Mouse (Mus musculus) forebrain, postnatal 0 days (tissue): ENCODE results near the gene Aoah. TPM values are rescaled to one million over a fixed set of nuclear protein-coding genes. Genes with fewer than 3 reads are reported as not detected.

Experiments
- ATAC-seq: fragments of 200-750 bp; cut with Nextera tagmentation; 2 replicates; pipeline ENCODE4 v1.8.0; 2017; ENCODE audit warnings: mild to moderate bottlenecking, moderate library complexity
- DNase-seq: peaks from one replicate; pipeline ENCODE4 v3.0.0-alpha.2; 2015
- H3K27ac ChIP-seq: fragments of 300-500 bp; sonication (generic); 2 replicates; pipeline ENCODE4 v1.5.1; 2014; ENCODE audit warnings: low read depth, mild to moderate bottlenecking, antibody characterized with exemption, low read length, moderate library complexity, mixed read lengths
- H3K27me3 ChIP-seq: fragments of 300-500 bp; sonication (generic); 2 replicates; pipeline ENCODE4 v1.6.1; 2014; ENCODE audit warnings: mild to moderate bottlenecking, low read length, mixed read lengths; ENCODE audit not compliant: insufficient read depth
- H3K36me3 ChIP-seq: fragments of 300-500 bp; sonication (generic); 2 replicates; pipeline ENCODE4 v1.6.1; 2014; ENCODE audit warnings: mild to moderate bottlenecking, moderate library complexity; ENCODE audit not compliant: insufficient read depth
- H3K4me1 ChIP-seq: fragments of 300-500 bp; sonication (generic); 2 replicates; pipeline ENCODE4 v1.6.1; 2014; ENCODE audit warnings: antibody characterized with exemption; ENCODE audit not compliant: insufficient read depth
- H3K4me2 ChIP-seq: fragments of 300-500 bp; sonication (generic); 2 replicates; pipeline ENCODE4 v1.6.1; 2014; ENCODE audit warnings: low read depth, mild to moderate bottlenecking, moderate library complexity
- H3K4me3 ChIP-seq: fragments of 300-500 bp; sonication (generic); 2 replicates; pipeline ENCODE4 v1.5.1; 2014; ENCODE audit warnings: low read depth, low read length, mixed read lengths
- H3K9ac ChIP-seq: fragments of 300-500 bp; sonication (generic); 2 replicates; pipeline ENCODE4 v1.6.1; 2014; ENCODE audit warnings: mild to moderate bottlenecking
- H3K9me3 ChIP-seq: fragments of 300-500 bp; sonication (generic); 2 replicates; pipeline ENCODE4 v1.6.1; 2016; ENCODE audit warnings: low read length
- CTCF ChIP-seq: sonication (generic); IDR thresholded peaks from 2 replicates; pipeline ENCODE4 v1.5.1; 2016; ENCODE audit warnings: antibody characterized with exemption, control low read depth, low read depth
- whole genome bisulfite sequencing: fragments of 180-500 bp; shearing (Covaris S2); extraction: QIAGEN DNeasy Blood & Tissue Kit; methylation state at CpG from one replicate; pipeline ENCODE4 v1.1.7; 2014; 5-methylcytosine and 5-hydroxymethylcytosine counted together
- polyA plus RNA-seq: library from polyadenylated mRNA; unstranded; fragments of >200 nt; fragmentation: Nextera tagmentation; extraction: Ambion mirVana; gene quantifications from 2 replicates; pipeline ENCODE4 v1.2.1, GENCODE M21; 2015
- total RNA-seq: library from RNA; depleted of rRNA; stranded (reverse); fragments of >200 nt; gene quantifications from 2 replicates; pipeline ENCODE4 v1.2.3, GENCODE M21; 2014

Gene Aoah
- total and polyA plus RNA-seq, 2 experiments from 2014 or later: 0.51 to 0.86 TPM

DNA sequence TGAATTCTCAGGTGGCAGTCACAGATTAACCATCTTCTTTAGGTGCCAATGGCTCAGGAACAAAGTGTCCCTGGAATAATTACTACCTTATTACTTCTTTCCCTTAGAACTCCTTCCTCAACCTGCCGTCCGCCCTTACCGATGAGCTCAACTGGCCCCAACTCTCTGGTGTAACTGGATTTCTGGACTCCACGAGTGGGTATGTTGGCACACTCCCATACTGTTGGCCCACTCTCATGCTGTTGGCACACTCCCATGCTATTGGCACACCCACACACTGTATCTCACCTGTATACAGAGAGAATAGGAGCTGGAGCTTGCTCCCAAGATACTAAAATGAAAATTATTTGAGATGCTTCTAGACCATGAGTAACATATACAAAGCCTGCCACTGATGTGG lies 147.8 kb downstream of the Aoah start:
- no peaks in the 10 kb centered on the region for H3K27me3 ChIP-seq
- no peak for ATAC-seq
- 90% methylated on average over 4 of the region's 4 CpGs for whole genome bisulfite sequencing

DNA sequence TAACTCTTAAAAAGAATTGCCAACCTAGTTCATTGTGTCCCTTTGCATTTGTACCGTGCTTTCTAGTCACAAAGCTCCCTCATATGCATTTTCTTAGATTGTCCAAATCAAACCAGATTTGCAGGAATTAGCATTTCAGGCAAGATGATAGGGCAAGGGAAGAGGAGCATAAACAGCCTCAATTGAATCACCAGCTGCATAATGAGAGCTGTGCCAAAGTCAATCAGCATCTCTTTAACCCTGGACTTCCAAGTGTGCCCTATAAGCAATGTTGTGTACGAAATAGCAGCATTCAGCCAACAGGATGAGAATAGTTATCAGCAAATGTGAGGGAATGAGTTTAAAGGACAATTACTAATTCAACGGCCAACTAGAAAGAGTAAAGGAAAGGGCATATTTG lies 169.2 kb downstream of the Aoah start:
- H3K9me3 ChIP-seq: no peaks in the 10 kb centered on the region
- H3K27me3 ChIP-seq: no peaks in the 10 kb centered on the region
- no peak overlapping the region for H3K4me3 ChIP-seq
- H3K9ac ChIP-seq: no peak overlapping the region
- no peaks in the 10 kb centered on the region for H3K4me1 ChIP-seq
- no peak overlapping the region for H3K4me2 ChIP-seq
- ATAC-seq (peak; percentile 40; the same call in 1 of the 2 replicates), DNase-seq (peak; percentile 14)
- H3K27ac ChIP-seq: no peak overlapping the region
- WGBS: 61% methylated on average over 3 of the region's 3 CpGs
- TF ChIP-seq CTCF: no peak
- H3K36me3 ChIP-seq: no peaks in the 10 kb centered on the region

More for the DNA sequence above, 147.8 kb downstream of the Aoah start:
- no peak overlapping the region for H3K4me3 ChIP-seq
- no peak overlapping the region for H3K27ac ChIP-seq
- no peaks in the 10 kb centered on the region for H3K9me3 ChIP-seq
- TF ChIP-seq CTCF: no peak
- no peaks in the 10 kb centered on the region for H3K36me3 ChIP-seq
- no peak overlapping the region for H3K4me2 ChIP-seq
- no peak overlapping the region for H3K9ac ChIP-seq
- no peaks in the 10 kb centered on the region for H3K4me1 ChIP-seq
- no peak for DNase-seq

DNA sequence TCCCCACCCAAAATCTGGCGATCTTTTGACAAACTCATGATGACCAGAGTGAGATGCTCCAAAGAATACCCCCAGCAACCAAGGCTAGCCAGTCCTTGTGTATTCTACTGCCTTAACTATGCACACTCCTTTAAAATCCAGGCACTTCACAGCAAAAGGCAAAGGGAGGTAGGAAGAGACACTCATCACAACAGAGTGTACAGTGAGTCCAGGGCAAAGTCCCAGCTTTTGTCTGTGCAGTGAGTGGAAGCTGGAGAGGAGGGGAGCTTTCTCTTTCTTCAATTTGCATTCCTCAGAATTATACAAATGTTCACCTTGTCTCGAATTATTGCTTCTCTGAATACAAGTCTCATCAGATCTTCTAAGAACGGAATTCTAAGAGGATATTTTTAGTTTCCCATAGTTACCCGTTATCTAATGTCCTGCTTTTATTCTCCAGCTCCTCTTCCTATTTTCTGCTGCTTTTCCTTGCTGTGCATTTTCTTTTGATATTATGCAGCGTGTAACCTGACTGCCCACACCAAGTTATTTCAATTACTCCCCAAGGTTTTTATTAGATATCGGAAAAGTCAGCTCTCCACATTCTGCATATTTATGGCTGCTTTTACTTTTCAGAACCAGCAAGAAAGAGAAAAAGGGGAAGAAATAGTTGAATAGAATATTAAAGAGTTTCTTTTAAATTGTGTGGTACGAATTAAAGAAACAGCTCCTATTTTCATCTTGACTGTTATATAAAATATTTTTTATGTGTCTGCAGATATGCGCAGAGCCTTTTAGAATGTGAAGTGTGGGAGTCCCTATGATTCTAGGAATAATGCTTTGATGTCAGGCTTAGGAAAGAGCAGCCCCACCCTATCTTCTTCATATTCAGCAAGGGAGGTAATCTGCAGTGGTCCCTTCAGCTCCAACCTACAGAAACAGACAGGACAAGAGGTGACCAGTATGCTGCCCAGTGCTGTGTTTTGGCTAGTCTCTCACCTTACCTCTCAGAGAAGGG lies 187.6 kb downstream of the Aoah start:
- Histone ChIP-seq H3K9ac (no peak overlapping the region), H3K4me1 (no peaks in the 10 kb centered on the region), H3K4me3 (no peak overlapping the region), H3K4me2 (no peak overlapping the region), H3K27ac (no peak overlapping the region), H3K27me3 (no peaks in the 10 kb centered on the region), H3K9me3 (no peaks in the 10 kb centered on the region), H3K36me3 (no peaks in the 10 kb centered on the region)
- ATAC-seq: 0 out of 2 replicates have a peak, but pooled peaks have one; percentile 23
- WGBS: 77% methylated on average over 8 of the region's 8 CpGs
- no peak for TF ChIP-seq CTCF
- DNase-seq: no peak

DNA sequence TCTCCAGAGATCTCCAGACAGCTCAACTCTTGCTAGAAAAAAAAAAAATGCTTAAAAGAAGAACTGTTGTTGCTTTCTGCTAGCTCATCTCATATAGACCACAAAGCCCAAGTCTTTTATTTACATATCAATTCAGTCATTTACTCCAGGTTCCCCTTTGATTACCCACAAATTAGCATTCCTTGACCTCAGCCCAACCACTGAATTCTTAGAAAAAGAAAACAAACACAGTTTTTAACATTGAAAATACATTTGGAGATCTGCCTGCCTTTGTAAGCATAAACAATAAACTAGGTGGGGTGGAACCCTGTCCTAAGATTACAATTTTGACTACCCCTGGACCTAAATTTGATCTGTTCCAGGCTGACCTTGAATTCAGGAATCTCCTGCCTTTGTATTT lies 191.6 kb downstream of the Aoah start:
- ATAC-seq: no peak
- no peak for TF ChIP-seq CTCF
- Histone ChIP-seq H3K9me3 (no peaks in the 10 kb centered on the region), H3K4me3 (no peak overlapping the region), H3K27me3 (no peaks in the 10 kb centered on the region), H3K9ac (no peak overlapping the region), H3K36me3 (no peaks in the 10 kb centered on the region), H3K27ac (no peak overlapping the region), H3K4me1 (no peaks in the 10 kb centered on the region), H3K4me2 (no peak overlapping the region)
- DNase-seq: no peak

DNA sequence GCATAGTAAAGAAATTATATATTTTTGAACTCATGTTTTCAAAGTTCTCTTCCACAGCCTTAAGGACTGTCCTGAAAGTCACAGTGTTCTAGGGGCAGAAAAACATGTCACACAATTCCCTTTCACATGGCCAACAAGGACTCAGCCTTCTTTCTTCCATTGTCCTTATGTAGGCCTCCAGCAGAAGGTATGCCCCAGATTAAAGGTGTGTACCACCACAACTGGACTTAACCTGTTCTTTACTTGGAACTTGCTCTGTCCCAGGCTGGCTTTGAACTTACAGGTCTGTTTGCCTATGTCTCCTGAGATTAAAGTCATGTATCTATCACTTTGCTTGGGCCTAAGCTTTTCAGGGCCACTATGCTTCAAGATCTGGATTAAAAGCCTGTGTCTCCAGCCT lies 192.0 kb downstream of the Aoah start:
- TF ChIP-seq CTCF: no peak
- Histone ChIP-seq H3K27ac (no peak overlapping the region), H3K4me1 (no peaks in the 10 kb centered on the region)

DNA sequence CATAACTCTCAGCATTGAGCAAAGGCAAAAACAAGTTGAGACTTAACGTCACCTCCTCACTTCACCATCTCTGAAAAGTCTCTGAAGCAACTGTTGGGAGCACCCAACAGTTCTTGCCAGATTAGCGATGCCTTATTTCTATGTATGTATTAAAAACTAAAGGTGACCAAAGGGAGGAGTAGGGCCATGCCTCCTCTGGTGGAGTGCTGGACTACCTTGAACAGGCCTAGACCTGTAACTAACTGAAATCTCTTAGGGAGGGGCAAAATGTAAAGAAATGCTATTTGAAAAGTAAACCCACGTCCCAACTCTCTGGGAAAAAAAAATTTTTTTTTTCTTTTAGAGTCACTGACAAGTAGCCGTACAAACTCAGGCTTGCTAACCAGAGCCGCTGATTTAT lies 211.3 kb downstream of the Aoah start:
- WGBS: 80% methylated on average over 5 of the region's 5 CpGs
- no peaks in the 10 kb centered on the region for H3K36me3 ChIP-seq
- no peak overlapping the region for H3K4me3 ChIP-seq
- no peak for TF ChIP-seq CTCF
- DNase-seq: no peak
- no peaks in the 10 kb centered on the region for H3K9me3 ChIP-seq
- no peaks in the 10 kb centered on the region for H3K4me1 ChIP-seq
- no peaks in the 10 kb centered on the region for H3K27me3 ChIP-seq
- H3K4me2 ChIP-seq: no peak overlapping the region
- ATAC-seq: no peak
- H3K27ac ChIP-seq: no peak overlapping the region
- H3K9ac ChIP-seq: no peak overlapping the region

More for the DNA sequence above, 192.0 kb downstream of the Aoah start:
- Histone ChIP-seq H3K9ac (no peak overlapping the region), H3K4me3 (no peak overlapping the region), H3K36me3 (no peaks in the 10 kb centered on the region), H3K27me3 (no peaks in the 10 kb centered on the region), H3K4me2 (no peak overlapping the region), H3K9me3 (no peaks in the 10 kb centered on the region)
- DNase-seq (no peak), ATAC-seq (no peak)

DNA sequence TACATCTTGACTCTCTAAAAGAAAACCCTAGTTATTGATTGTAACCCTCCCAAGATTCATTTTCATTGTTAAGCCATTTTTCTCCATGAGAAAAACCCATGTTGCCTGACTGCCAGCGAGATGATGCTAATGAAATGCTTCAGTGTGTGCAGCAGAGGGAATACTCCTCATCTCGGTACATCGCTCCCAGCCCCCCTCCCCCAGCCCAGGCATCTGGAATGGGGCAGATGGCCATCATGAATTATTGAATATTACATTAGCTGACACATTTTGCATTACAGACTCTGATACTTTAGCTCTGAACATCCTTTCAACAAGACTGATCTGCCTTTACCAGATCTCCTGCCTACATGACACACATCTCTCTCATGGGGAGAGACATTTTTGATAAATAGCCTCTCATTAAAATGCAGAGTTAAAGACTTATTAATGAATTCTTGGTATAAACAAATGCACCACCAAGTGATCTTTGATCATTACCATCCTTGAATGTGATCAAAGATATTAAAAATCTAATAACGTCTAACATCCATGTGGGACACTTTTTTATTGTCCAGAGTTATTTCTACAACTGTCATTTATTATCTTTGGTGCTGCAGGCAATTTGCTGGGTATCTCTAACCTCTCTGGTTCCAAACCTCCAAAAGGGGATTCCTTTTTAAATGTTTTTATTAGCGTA lies 211.9 kb downstream of the Aoah start:
- DNase-seq (peak; percentile 16), ATAC-seq (peak; percentile 55; the same call in 1 of the 2 replicates)
- TF ChIP-seq CTCF: no peak
- Histone ChIP-seq H3K9me3 (no peaks in the 10 kb centered on the region), H3K9ac (no peak overlapping the region), H3K4me3 (no peak overlapping the region), H3K4me2 (no peak overlapping the region), H3K4me1 (no peaks in the 10 kb centered on the region), H3K27ac (no peak overlapping the region), H3K27me3 (no peaks in the 10 kb centered on the region), H3K36me3 (no peaks in the 10 kb centered on the region)
- 62% methylated on average over 5 of the region's 5 CpGs for WGBS
